Mouse (Mus musculus) MEL (cell line): Measurements from ENCODE around the gene Auts2. TPM values are rescaled to one million over a fixed set of nuclear protein-coding genes. Genes with fewer than 3 reads are reported as not detected.

Source experiments
- DNase-seq: peaks from one replicate; pipeline ENCODE4 v3.0.0; 2011; ENCODE audit warnings: low read depth, low spot score
- H3K27ac ChIP-seq: 2 replicates; pipeline ENCODE4 v1.5.1; 2012; ENCODE audit warnings: low read depth, mild to moderate bottlenecking, control low read depth, low read length, moderate library complexity; ENCODE audit not compliant: control insufficient read depth
- H3K27me3 ChIP-seq, 2 experiments: fragments of 150-350 bp in 1 of 2; sonication (generic) in 1 of 2; 2 replicates each; pipeline ENCODE4 v1.6.1; 2012; ENCODE audit warnings: low read length in 2 of 2, mild to moderate bottlenecking in 2 of 2, improper control_type of control experiment in 1 of 2, moderate library complexity in 1 of 2; ENCODE audit not compliant: insufficient read depth in 2 of 2, control insufficient read depth in 1 of 2
- H3K36me3 ChIP-seq, 2 experiments: 2 replicates each; pipeline ENCODE4 v1.6.1; 2012 to 2014; ENCODE audit warnings: low read length in 2 of 2, improper control_type of control experiment in 1 of 2, inconsistent platforms in 1 of 2, mild to moderate bottlenecking in 1 of 2; ENCODE audit not compliant: insufficient read depth in 2 of 2, control insufficient read depth in 1 of 2
- H3K4me1 ChIP-seq, 2 experiments: fragments of 150-350 bp in 1 of 2; sonication (generic) in 1 of 2; 2 replicates each; pipeline ENCODE4 v1.6.1; 2012; ENCODE audit warnings: low read length in 2 of 2, improper control_type of control experiment in 1 of 2, mild to moderate bottlenecking in 1 of 2; ENCODE audit not compliant: insufficient read depth in 2 of 2, control insufficient read depth in 1 of 2
- H3K4me3 ChIP-seq, 2 experiments: fragments of 150-350 bp in 1 of 2; sonication (generic) in 1 of 2; 2 replicates each; pipeline ENCODE4 v1.5.1; 2012; ENCODE audit warnings: low read depth in 2 of 2, low read length in 2 of 2, mild to moderate bottlenecking in 2 of 2, moderate library complexity in 2 of 2, control low read depth in 1 of 2, improper control_type of control experiment in 1 of 2; ENCODE audit not compliant: control insufficient read depth in 1 of 2, insufficient read depth in 1 of 2
- H3K79me2 ChIP-seq: 2 replicates; pipeline ENCODE4 v1.6.1; 2012; ENCODE audit warnings: mild to moderate bottlenecking, low read length, moderate library complexity; ENCODE audit not compliant: control insufficient read depth, poor library complexity, insufficient read depth
- H3K9ac ChIP-seq: 2 replicates; pipeline ENCODE4 v1.6.1; 2012; ENCODE audit warnings: low read depth, mild to moderate bottlenecking, control low read depth, low read length, moderate library complexity; ENCODE audit not compliant: control insufficient read depth, poor library complexity, severe bottlenecking
- H3K9me3 ChIP-seq: fragments of 150-350 bp; sonication (generic); replicated peaks from 2 replicates; pipeline ENCODE4 v1.6.1; 2012; ENCODE audit warnings: mild to moderate bottlenecking, low read length, improper control_type of control experiment, moderate library complexity; ENCODE audit not compliant: insufficient read depth
- BHLHE40 ChIP-seq: IDR thresholded peaks from 2 replicates; pipeline ENCODE4 v1.6.1; 2012; ENCODE audit warnings: low read depth, mild to moderate bottlenecking, inconsistent platforms, low read length, improper control_type of control experiment, borderline replicate concordance
- CHD2 ChIP-seq: IDR thresholded peaks from 2 replicates; pipeline ENCODE4 v1.6.1; 2011; ENCODE audit warnings: low read length, improper control_type of control experiment
- CTCF ChIP-seq, 3 experiments: IDR thresholded peaks in 2 of 3; conservative IDR thresholded peaks in 1 of 3; 2 replicates each; pipeline ENCODE4 v1.5.1; 2011 to 2012; ENCODE audit warnings: low read length in 3 of 3, low read depth in 2 of 3, mild to moderate bottlenecking in 2 of 3, improper control_type of control experiment in 1 of 3, inconsistent platforms in 1 of 3, mixed read lengths in 1 of 3, moderate library complexity in 1 of 3; ENCODE audit not compliant: control insufficient read depth in 1 of 3, insufficient read depth in 1 of 3, poor library complexity in 1 of 3, severe bottlenecking in 1 of 3
- E2F4 ChIP-seq: IDR thresholded peaks from 2 replicates; pipeline ENCODE4 v1.6.1; 2011; ENCODE audit warnings: low read depth, low read length, improper control_type of control experiment, borderline replicate concordance
- EP300 ChIP-seq, 2 experiments: IDR thresholded peaks; 2 replicates each; pipeline ENCODE4 v1.6.1; 2011; ENCODE audit warnings: improper control_type of control experiment in 2 of 2, low read length in 2 of 2, low read depth in 1 of 2, mild to moderate bottlenecking in 1 of 2
- GATA1 ChIP-seq: IDR thresholded peaks from 2 replicates; pipeline ENCODE4 v1.6.1; 2011; ENCODE audit warnings: low read depth, low read length, improper control_type of control experiment
- HCFC1 ChIP-seq: IDR thresholded peaks from 2 replicates; pipeline ENCODE4 v1.6.1; 2012; ENCODE audit warnings: low read depth, mild to moderate bottlenecking, inconsistent platforms, low read length, improper control_type of control experiment, moderate library complexity
- JUND ChIP-seq: IDR thresholded peaks from 2 replicates; pipeline ENCODE4 v1.6.1; 2011; ENCODE audit warnings: low read depth, mild to moderate bottlenecking, improper control_type of control experiment, low read length
- KAT2A ChIP-seq: conservative IDR thresholded peaks from 2 replicates; pipeline ENCODE4 v1.6.1; 2012; ENCODE audit warnings: low read depth, low read length, improper control_type of control experiment, inconsistent platforms
- MAX ChIP-seq: IDR thresholded peaks from 2 replicates; pipeline ENCODE4 v1.6.1; 2011; ENCODE audit warnings: low read length, improper control_type of control experiment
- MAZ ChIP-seq: IDR thresholded peaks from 2 replicates; pipeline ENCODE4 v1.6.1; 2012; ENCODE audit warnings: low read depth, mild to moderate bottlenecking, inconsistent platforms, low read length, improper control_type of control experiment
- MXI1 ChIP-seq: IDR thresholded peaks from 2 replicates; pipeline ENCODE4 v1.6.1; 2011; ENCODE audit warnings: mild to moderate bottlenecking, low read depth, low read length, improper control_type of control experiment
- MYB ChIP-seq: IDR thresholded peaks from 2 replicates; pipeline ENCODE4 v1.6.1; 2011; ENCODE audit warnings: mild to moderate bottlenecking, low read depth, low read length, improper control_type of control experiment
- MYC ChIP-seq: IDR thresholded peaks from 2 replicates; pipeline ENCODE4 v1.6.1; 2011; ENCODE audit warnings: low read depth, mild to moderate bottlenecking, low read length, improper control_type of control experiment, moderate library complexity
- NRF1 ChIP-seq: IDR thresholded peaks from 2 replicates; pipeline ENCODE4 v1.6.1; 2014; ENCODE audit warnings: low read depth, mild to moderate bottlenecking, inconsistent platforms, low read length, improper control_type of control experiment, moderate library complexity; ENCODE audit not compliant: poor library complexity, insufficient read depth, severe bottlenecking
- POLR2AphosphoS5 ChIP-seq: IDR thresholded peaks from 2 replicates; pipeline ENCODE4 v1.6.1; 2012; ENCODE audit warnings: low read depth, borderline replicate concordance, mild to moderate bottlenecking, inconsistent platforms, low read length, moderate library complexity, mixed read lengths
- RAD21 ChIP-seq: IDR thresholded peaks from 2 replicates; pipeline ENCODE4 v1.6.1; 2011; ENCODE audit warnings: mild to moderate bottlenecking, low read depth, low read length, improper control_type of control experiment
- RCOR1 ChIP-seq: IDR thresholded peaks from 2 replicates; pipeline ENCODE4 v1.6.1; 2012; ENCODE audit warnings: low read depth, mild to moderate bottlenecking, inconsistent platforms, low read length, improper control_type of control experiment
- SMC3 ChIP-seq: IDR thresholded peaks from 2 replicates; pipeline ENCODE4 v1.6.1; 2011; ENCODE audit warnings: low read depth, low read length, improper control_type of control experiment
- TAL1 ChIP-seq: IDR thresholded peaks from 2 replicates; pipeline ENCODE4 v1.6.1; 2012; ENCODE audit warnings: mild to moderate bottlenecking, inconsistent platforms, low read length, moderate library complexity, mixed read lengths
- TCF12 ChIP-seq: IDR thresholded peaks from 2 replicates; pipeline ENCODE4 v1.6.1; 2014; ENCODE audit warnings: low read depth, mild to moderate bottlenecking, inconsistent platforms, low read length, improper control_type of control experiment, moderate library complexity
- USF2 ChIP-seq, 2 experiments: IDR thresholded peaks; 2 replicates each; pipeline ENCODE4 v1.6.1; 2011 to 2012; ENCODE audit warnings: improper control_type of control experiment in 2 of 2, low read length in 2 of 2, borderline replicate concordance in 1 of 2, inconsistent platforms in 1 of 2, low read depth in 1 of 2, mild to moderate bottlenecking in 1 of 2; ENCODE audit not compliant: insufficient read depth in 1 of 2
- ZC3H11A ChIP-seq: IDR thresholded peaks from 2 replicates; pipeline ENCODE4 v1.6.1; 2012; ENCODE audit warnings: low read depth, mild to moderate bottlenecking, inconsistent platforms, low read length, improper control_type of control experiment
- ZKSCAN1 ChIP-seq: IDR thresholded peaks from 2 replicates; pipeline ENCODE4 v1.6.1; 2012; ENCODE audit warnings: low read depth, mild to moderate bottlenecking, inconsistent platforms, low read length, improper control_type of control experiment, moderate library complexity
- ZNF384 ChIP-seq: IDR thresholded peaks from 2 replicates; pipeline ENCODE4 v1.6.1; 2012; ENCODE audit warnings: low read depth, mild to moderate bottlenecking, inconsistent platforms, low read length, improper control_type of control experiment
- polyA plus RNA-seq, 2 experiments: library from polyadenylated mRNA; stranded (reverse) in 1 of 2; unstranded in 1 of 2; fragments of >175 nt in 1 of 2; fragments of >200 nt in 1 of 2; gene quantifications; 2 replicates each; pipeline versions ENCODE4 v1.2.1 to v1.2.4; 2012; ENCODE audit warnings: low replicate concordance in 2 of 2, low read depth in 1 of 2; ENCODE audit not compliant: insufficient read length in 2 of 2, insufficient read depth in 1 of 2, missing spikeins in 1 of 2
- total RNA-seq: library from RNA; depleted of rRNA; stranded (reverse); fragments of 300-350 nt; gene quantifications from 2 replicates; pipeline ENCODE4 v1.2.3, GENCODE M21; 2012

Gene Auts2
- total and polyA plus RNA-seq, 3 experiments: not detected

DNA sequence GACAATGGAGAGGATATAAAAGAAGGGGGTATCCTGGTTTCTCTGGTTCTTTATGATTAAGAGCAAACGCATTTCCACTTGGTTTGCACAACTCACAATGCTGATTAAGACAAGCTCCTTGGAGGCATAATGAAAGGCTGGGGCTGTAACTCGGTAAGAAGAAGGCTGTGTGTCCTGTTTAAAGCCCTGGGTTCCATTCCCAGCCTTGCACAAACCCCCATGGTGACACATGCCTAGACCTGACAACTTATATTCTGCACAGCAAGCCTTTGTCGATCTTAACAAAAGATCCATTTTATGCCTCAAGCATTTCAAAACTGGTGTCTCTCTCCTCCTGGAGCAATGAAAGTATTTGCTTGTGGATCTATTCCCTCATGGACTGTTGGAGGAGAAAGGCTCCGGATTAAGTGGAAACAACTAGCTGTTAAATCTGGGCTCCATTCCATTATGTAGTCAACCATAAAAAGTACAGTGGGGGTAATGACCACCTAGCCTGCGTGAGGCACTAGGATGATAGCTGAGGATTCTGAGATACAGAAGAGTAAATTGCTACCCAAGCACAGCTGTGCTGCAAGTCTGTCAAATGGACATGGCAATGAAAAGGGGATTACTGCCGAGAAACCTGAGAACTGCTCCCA lies 218.8 kb downstream of the Auts2 start:
- Histone ChIP-seq H3K79me2 (no peaks in the 10 kb centered on the region), H3K27ac (no peak overlapping the region), H3K27me3 (no peaks in the 10 kb centered on the region), H3K4me1 (no peaks in the 10 kb centered on the region), H3K9ac (no peak overlapping the region), H3K4me3 (no peak overlapping the region), H3K9me3 (no peaks in the 10 kb centered on the region), H3K36me3 (no peaks in the 10 kb centered on the region)
- TF ChIP-seq HCFC1 (no peak), CTCF (IDR thresholded peaks at IDR 0.05 in 2 of 3, conservative IDR thresholded peaks at IDR 0.05 in 1 of 3; ENCODE audit: control insufficient read depth in 1 of 3, insufficient read depth in 1 of 3, low read depth in 2 of 3, low read length in 3 of 3, poor library complexity in 1 of 3, severe bottlenecking in 1 of 3) (no peak), GATA1 (no peak), CHD2 (no peak), NRF1 (no peak), RCOR1 (no peak), BHLHE40 (no peak), MAX (no peak), POLR2AphosphoS5 (no peak), RAD21 (no peak), E2F4 (no peak), JUND (no peak), USF2 (IDR thresholded peaks at IDR 0.05; ENCODE audit: borderline replicate concordance in 1 of 2, insufficient read depth in 1 of 2, low read depth in 1 of 2, low read length in 2 of 2) (no peak), MYB (no peak), ZNF384 (no peak), EP300 (IDR thresholded peaks at IDR 0.05; ENCODE audit: low read depth in 1 of 2, low read length in 2 of 2) (no peak), TAL1 (no peak)
- no peak for DNase-seq

DNA sequence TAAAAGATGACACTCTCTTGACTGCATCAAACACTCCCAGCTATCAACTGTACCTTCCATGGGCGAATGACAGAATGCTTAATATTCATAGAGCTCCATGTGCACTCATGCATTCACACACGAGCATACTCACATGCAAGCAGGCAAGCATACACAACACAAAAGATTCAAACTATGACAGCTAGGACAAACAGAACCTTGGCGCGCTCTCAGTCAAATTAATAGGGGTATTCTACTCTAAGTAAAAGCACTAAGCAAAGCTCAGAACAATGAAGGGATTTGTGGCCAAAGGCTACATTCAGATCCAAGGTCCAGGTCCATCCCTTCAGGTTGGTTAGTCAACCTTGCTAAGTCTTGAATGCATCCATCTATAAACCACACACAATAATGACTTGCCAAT lies 219.5 kb downstream of the Auts2 start:
- no peaks in the 10 kb centered on the region for H3K9me3 ChIP-seq
- H3K79me2 ChIP-seq: no peaks in the 10 kb centered on the region
- no peak overlapping the region for H3K4me3 ChIP-seq
- no peak for TF ChIP-seq CTCF (IDR thresholded peaks at IDR 0.05 in 2 of 3, conservative IDR thresholded peaks at IDR 0.05 in 1 of 3; ENCODE audit: control insufficient read depth in 1 of 3, insufficient read depth in 1 of 3, low read depth in 2 of 3, low read length in 3 of 3, poor library complexity in 1 of 3, severe bottlenecking in 1 of 3)
- TF ChIP-seq NRF1: no peak
- no peak for TF ChIP-seq MYC
- no peak for TF ChIP-seq TCF12
- no peak for TF ChIP-seq EP300 (IDR thresholded peaks at IDR 0.05; ENCODE audit: low read depth in 1 of 2, low read length in 2 of 2)
- no peak for TF ChIP-seq GATA1
- TF ChIP-seq ZKSCAN1: no peak
- TF ChIP-seq KAT2A: no peak
- no peak for TF ChIP-seq MAZ
- TF ChIP-seq MXI1: no peak
- no peak for TF ChIP-seq SMC3
- no peak for TF ChIP-seq ZC3H11A
- H3K27me3 ChIP-seq: no peaks in the 10 kb centered on the region
- no peaks in the 10 kb centered on the region for H3K36me3 ChIP-seq
- H3K27ac ChIP-seq: no peak overlapping the region
- H3K9ac ChIP-seq: no peak overlapping the region
- no peak for DNase-seq
- H3K4me1 ChIP-seq: no peaks in the 10 kb centered on the region
